Mouse (Mus musculus) ES-E14 (cell line): ENCODE data around the gene Col5a1.

Experiments
- ZC3H11A ChIP-seq: IDR thresholded peaks from 2 replicates; pipeline ENCODE4 v1.6.1; 2012; ENCODE audit warnings: low read depth, mild to moderate bottlenecking, inconsistent platforms, low read length, borderline replicate concordance
- ZNF384 ChIP-seq: IDR thresholded peaks from 2 replicates; pipeline ENCODE4 v1.6.1; 2012; ENCODE audit warnings: low read depth, low read length, inconsistent platforms

DNA sequence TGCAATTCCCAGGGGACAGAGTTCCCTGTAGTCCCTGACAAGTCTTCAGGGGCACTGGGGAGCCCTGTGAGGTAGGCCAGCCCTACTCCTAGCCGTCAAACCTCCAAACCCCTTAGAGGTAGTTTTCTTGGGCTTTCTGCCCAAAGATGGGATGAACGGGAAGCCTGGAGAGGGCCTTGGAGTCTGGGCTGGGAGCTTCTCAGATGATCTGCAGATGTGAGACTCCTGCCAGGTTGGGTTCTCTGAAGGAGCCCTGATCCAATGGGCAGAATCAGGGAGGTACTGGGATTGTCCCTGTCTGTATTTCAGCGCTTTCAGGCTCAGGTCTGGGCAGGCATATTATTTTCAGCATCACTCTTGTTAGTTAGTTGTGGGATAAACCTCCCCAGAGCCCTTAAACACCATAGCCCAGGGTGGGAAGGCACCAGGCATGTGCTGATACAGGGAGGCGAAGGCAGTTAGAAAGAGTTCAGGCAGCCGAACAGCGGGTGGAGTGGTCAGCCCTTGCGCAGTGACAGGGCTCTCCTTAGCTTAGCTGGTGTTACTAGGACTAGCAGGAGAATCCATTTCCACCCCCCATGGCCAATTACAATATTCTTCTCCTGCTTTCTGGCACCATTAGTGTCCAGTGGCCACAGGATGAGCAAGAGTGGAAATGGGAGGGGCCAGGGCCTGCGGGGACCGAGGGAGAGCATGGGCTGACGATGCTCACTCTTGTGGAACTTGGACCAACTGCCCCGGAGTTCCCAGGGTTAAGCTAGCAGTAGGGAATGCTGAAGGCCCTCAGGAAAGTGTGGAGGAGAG, 1.4 kb downstream of the Col5a1 start:
- TF ChIP-seq ZNF384 (no peak), ZC3H11A (no peak)
